Mouse (Mus musculus) adrenal gland, adult 8-10 months (tissue): ENCODE measurements around the gene Cdca5. TPM values are rescaled to one million over a fixed set of nuclear protein-coding genes. Genes with fewer than 3 reads are reported as not detected.
A peak's percentile ranks its signal among the peaks of the same experiment; 100 is the strongest.

Source experiments
- DNase-seq: peaks from one replicate; pipeline ENCODE4 v3.0.0; 2022
- total RNA-seq, 4 experiments: library from RNA; stranded (reverse); gene quantifications; 2 replicates each; pipeline ENCODE4 v1.2.4; 2022

Gene Cdca5
- total RNA-seq, 4 experiments from 2014 or later, result 0.46 to 1.2 (median 0.63) TPM

DNA sequence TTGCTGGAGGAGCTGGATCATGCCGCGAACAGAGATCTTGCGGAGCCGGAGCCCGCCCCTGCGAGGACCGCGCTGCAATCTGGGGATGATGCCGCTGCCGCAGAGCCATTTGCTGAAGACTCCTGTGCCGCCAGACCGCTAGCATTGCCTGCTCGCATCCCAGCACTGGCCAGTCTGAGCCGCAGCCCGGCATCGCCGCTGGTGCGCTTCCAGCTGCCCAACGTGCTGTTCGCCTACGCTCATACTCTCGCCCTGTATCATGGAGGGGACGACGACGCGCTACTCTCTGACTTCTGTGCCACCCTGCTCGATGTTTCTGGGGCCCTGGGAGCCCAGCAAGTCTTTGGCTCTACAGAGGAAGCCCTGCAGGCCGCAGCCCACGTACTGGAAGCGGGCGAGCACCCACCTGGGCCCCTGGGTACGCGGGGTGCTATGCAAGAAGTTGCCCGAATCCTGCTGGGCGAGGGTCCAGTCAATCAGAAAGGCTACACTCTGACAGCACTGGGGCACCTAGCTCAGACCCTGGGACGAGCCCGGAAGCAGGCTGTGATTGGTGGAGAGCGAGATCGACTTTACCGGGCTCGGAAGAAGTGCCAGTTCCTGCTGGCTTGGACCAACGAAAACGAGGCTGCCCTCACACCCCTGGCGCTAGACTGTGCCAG, 23.0 kb upstream of the Cdca5 start:
- DNase-seq, result no peak

DNA sequence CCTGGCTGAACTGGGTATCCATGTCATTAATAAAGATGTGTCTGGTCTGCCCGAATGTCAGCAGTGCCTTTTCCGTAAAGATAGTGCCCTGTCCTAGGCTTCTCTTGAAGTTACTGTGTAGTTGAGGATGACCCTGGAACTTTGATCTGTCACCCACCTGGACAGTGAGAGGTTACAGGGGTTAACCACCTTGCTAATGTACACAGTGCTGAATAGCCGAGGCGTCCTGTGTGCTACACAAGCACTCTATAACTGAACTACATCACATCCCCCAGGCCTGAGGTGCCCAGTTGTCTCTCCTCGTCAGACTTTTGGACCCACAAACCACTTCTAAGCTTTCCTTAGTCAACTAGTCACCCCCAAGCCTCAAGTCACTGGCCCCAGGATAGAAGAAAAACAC, 22.4 kb upstream of the Cdca5 start:
- DNase-seq, result no peak

DNA sequence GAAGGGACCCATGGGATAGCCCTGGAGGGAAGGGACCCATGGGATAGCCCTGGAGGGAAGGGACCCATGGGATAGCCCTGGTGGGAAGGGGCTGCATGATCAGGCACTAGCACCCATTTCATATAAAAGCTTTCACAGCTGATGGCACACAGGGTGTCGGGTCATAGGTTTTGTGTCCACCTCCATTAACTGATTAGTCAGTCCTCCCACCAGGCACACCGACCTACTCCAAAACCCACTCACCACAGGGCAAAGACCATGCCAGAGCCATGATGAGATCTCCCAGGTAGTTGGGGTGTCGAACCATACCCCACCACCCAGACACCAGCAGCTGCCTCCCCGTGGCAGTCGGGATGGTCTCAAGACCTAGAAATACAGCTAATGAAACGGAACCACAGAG, 21.7 kb upstream of the Cdca5 start:
- DNase-seq, result no peak

DNA sequence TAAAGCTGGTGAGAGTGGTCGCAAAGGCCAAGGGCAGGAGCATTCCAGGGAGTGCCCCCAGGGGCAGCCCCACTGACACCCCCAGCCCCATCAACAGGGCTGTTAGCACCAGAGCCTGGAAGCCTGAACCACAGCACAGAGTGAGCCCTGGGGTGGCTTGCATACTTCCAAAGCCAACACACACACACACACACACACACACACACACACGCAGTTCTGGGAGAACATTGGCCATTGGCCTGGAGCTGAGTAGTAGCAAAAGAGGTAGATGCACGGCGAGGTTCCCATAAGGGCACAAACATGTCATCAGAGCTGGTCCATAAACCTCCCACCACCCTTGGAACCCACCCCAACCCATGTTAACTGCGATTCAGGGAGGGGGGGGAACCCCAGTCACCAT, 18.2 kb upstream of the Cdca5 start:
- no peak for DNase-seq

DNA sequence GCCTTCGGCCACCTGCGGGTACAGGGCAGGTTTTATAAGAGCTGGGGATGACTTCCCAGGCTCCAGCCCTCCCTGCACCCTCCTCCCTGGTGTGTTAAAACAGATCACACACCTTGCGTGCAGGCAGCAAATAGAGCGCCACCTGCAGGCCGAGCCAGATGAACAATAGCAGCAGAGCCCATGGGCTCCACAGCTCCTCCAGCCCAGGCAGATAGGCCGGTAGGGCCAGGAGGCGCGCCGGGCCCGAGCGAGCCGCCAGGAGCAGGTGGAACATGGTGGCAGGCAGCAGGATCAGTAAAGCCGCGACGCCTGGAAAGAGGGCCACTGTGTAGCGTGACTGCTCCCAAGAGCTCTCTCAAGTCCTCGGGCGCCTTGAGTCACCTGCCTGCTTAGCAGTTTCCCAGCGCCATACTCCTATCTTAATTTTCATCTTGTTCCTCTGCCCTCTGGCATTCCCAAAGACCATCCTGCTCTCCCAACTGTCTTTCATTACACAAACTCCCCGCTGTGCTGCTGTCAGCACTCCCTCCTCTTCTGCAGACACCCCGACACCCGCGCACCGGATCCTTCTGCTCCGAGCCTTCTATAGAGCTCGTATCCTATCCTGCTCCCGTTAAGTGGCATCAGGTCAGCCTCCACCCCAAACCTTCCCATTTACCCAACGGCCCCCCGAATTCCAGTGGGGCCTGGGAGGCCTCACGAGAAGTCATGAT, 17.6 kb upstream of the Cdca5 start:
- DNase-seq, result peak; percentile 69

DNA sequence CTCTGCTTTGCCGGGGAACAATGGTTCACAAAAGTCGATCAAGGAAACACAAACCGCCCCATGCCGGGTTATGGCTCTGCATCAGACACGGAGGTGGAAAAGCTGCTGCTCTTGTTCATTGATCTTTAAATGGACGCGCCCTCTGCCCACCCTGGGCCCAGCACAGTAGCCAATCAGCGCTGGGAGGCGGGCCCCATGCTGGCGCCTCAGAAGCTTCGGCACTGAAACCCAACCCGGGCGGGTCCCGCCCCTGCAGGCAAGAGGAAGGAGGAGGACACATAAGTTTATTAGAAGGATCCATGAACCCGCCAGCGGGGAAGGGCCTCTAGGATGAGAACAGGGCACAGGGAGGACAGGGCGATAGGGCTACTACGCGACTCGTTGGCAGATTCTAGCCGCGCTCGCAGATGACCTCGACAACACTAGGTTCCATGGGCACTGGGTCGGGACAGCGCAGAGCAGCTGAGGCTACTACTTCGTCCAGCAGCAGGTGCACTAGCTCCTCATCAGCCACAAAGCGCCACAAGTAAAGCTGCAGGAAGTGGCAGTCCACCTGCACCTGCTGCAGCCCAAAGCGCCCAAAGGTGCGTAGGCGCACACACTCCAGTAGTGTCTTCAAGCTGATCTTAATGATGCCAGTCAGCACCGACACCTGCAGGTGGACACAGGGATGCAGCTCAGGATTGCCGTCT, 16.9 kb upstream of the Cdca5 start, which contains the start of gene Tm7sf2:
Gene Tm7sf2, minus strand, starts transcription at position 650 of the 692 bp plus-strand sequence.
- peak; percentile 93 for DNase-seq

DNA sequence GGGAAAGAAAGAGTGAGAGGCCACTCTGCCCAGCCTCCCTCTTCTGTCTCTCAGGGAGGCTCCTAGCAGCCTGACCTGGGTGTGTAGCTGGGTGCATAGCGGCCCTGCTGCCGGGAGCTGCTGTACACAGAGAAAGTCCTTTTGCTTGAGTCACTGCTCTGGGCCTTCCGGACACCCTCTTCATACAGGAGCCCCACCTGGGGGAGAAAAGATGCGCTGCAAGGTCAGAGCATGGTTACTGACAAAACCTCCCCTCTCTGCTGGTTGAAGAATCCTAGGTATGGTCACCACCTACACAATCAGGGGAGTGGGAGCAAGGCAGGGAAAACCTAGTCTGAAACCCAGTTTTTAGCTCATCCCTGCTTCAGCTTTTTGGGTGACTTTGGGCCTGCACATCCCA, 15.8 kb upstream of the Cdca5 start:
- no peak for DNase-seq

DNA sequence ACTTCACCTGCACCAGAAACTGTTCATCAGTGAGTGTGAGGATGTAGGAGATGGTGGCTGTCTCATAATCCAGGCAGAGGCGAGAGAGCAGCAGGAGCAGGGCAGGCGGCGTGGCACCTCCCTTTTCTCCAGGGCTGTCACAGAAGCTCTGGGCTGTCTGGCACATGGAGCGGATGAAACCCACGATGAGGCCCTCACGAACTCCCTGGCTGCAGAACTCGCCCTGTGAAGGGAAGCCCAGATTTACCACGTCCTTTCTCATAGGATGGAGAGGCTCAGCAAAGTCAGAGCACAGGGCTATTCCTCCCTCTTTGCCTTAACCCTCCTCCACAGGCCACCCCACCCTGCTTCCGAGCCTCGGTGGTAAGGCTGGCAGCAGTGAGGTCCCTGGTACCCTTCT, 14.9 kb upstream of the Cdca5 start:
- DNase-seq, result no peak

GRCm38 (mm10) chr19:6070571-6071250, 14.1 kb upstream of the Cdca5 start:
- DNase-seq, result no peak

GRCm38 (mm10) chr19:6071261-6071660, 13.5 kb upstream of the Cdca5 start:
- DNase-seq, result no peak

DNA sequence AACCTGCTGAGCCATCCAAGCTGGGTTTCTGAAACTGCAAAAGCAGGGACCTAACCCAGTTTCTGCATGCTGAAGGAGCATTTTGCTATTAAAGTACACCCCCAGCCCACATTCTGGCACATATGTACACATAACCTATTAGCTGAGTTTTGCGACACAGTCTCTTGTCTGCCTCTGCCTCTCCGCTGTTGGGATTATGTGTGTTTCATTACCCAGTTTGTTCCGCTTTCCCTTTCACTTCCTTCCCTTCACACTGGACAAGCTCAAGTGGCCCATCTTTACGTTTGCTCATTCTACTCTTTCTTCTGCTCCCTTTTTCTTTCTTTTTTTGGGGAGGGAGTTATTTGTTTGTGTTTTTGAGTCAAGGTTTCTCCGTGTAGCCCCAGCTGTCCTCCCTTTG, 10.9 kb upstream of the Cdca5 start:
- no peak for DNase-seq

- DNase-seq, result peak; percentile 80
Observed at GRCm38 (mm10) chr19:6076564-6077393, 8.0 kb upstream of the Cdca5 start, which contains the start of gene Vps51. Gene Vps51, minus strand, starts transcription at chr19:6077231.

DNA sequence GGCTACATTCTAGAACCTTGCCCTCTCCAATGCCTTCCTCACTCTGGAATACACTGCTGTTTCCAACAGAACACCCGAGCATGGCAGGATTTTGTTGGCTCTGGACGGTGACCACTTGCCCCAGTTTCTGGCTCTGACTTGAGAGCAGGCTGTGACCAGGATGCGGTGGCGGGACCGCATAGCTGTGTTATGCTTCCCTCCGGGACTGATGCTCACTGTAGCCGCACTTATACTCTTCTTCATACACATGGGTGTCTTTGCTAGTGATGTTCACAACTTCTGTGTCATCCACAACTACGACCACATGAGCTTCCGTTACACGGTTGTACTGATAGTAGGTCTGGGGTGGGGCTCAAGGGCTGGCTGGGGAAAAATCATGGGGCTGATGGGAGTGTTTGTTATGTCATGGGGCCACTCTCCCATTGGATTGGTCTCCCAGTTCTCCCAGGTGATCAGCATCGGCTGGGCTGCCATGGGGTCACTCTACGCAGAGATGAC, 4.8 kb upstream of the Cdca5 start, which contains the start of gene Tmem262:
Gene Tmem262, plus strand, starts transcription at position 51 of the 498 bp plus-strand sequence.
- DNase-seq, result no peak

DNA sequence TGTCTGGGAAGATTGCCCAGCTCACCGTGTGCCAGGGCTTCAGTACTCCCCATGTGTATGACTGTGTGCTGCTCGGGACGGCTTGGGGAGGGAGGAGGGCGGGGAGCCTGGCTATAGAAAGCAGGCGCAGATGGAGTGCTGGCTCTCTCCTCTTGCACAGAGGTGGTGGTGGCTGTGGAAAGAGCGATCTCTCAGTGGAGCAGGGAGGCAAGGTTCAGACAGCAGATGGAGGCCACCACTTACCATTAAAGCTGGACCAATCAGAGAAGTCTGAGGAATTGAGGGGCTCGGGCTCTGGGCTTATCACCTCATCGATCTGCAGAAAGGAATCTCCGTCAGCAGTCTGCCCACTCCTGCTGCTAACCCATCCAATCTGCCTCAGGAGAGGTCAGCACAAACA, 2.6 kb upstream of the Cdca5 start, which contains the start of gene Gm28374:
Gene Gm28374, minus strand, starts transcription at position 101 of the 400 bp plus-strand sequence.
- DNase-seq, result no peak

DNA sequence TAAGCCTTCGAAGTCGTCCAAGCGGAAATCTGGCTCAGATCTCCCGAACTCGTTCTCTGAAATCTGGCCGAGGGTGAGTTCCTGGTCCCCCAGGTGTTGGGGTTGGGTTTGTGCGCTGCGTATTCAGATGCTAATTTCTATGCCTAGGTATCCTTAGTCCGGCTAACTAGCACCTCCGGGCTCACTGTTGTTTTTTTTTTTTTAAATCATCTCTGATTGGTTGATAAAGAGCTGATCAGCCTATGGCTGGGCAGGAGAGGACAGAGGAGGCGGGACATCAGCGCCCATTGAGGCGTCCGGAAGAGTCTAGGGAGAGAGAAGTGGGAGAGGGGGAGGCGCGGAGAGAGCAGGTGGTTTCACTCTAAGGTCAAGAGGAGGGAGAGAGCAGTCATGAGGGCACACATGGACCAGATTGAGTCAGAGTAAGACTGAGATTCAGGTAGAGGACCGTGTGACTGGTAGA, 665 bp downstream of the Cdca5 start:
- DNase-seq, result no peak

DNA sequence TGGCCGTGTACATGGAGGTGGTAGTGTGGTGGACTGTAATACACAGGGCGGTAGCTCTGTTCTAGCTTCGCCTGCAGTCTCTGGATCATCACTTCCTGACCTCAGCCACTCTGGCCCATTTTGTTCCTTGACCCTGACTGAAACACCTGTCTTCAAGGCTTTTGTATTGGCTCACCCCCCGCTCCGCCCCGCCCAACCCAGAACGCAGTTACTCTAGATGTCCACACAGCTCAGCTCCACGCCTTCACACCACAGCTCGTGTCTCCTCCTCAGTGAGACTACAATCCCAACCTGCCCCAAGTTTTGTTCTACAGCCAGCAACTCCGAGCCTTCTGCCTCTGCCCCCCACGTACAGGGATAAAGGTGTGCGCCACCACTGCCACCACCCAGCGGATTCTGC, 4.1 kb downstream of the Cdca5 start:
- no peak for DNase-seq

GRCm38 (mm10) chr19:6094119-6094518, 9.3 kb downstream of the Cdca5 start, which contains the start of gene AC131692.1:
Gene AC131692.1, plus strand, starts transcription at chr19:6094419.
- no peak for DNase-seq

GRCm38 (mm10) chr19:6097847-6098246, 13.1 kb downstream of the Cdca5 start:
- DNase-seq, result no peak

DNA sequence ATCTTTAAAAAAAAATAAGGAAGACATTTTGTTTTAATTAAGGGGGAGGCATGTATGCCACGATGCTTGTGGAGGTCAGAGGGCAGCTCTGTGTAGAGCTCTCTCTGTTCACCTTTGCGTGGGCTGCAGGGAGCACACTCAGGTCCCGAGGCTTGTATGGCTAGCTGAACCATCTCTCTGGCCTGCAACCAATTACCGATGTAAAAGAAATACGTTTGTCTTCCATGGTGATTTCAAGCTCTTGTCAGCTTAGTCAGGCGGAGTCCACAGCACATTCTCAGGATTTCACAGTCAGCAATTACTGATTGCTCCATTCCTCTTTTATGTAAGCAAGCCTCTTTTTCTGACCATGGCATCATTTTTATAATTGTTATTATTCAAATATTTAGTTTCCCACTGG, 16.4 kb downstream of the Cdca5 start:
- no peak for DNase-seq

GRCm38 (mm10) chr19:6102169-6102853, 17.5 kb downstream of the Cdca5 start:
- no peak for DNase-seq

DNA sequence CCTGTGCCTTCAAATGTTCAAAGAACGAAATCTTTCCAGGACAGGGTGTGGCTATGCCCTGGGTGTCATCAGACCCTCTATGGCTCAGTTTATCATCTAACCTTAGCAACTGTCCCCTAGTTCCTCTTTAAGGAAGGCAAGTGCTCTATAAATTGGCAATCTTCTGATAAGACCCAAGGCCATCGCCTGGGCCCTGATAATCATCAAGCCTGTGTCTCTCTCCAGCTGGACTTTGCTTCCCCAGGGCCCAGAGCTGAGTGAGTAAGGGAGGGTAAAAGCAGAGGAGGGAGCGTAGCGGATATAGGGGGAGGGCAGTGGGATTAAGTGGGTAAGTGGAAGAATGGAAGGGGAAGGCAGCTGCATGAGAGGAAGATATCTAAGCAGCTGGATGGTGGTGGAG, 19.7 kb downstream of the Cdca5 start:
- no peak for DNase-seq
